Mouse (Mus musculus): ENCODE results near the gene Myo3b. TPM values are rescaled to one million over a fixed set of nuclear protein-coding genes. Genes with fewer than 3 reads are reported as not detected.

The Myo3b gene
- polyA plus RNA-seq (2021; fragmentation: Nextera tagmentation): 0.08 TPM in 2 replicates
- long read RNA-seq, experiment 1: 0 reads
- long read RNA-seq, experiment 2, partial matches to known transcripts: 0 of 1 reads
- long read RNA-seq, experiment 2, other reads (novel, unspliced or antisense): 1 of 1 reads

DNA sequence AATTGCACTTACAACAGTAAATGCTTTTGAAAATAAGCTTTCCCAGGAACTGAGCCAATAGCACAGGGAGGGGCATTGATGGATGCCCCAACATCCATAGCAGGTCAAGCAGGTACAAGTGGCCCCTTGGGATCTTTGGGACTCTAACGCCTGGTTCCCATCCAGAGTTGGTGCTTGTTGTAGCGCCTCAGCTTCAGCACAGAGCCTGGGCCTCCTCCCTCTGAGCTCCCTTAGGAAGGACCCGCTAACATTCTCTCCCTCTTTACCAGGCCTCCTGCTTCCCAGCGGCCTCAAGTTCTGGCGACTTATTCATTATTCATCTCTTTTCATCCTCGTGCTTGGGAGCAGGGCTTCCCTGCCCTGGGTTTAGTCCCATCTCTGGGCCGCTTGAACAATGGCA, at the start of gene Myo3b:
TSS of gene Myo3b (plus strand) at position 375 of the 400 bp plus-strand sequence.

Other genes with a start within 250 kb of the Myo3b start
- 1.8 TPM in 2 replicates for gene Ccdc173, start 249.6 kb upstream of the Myo3b start, polyA plus RNA-seq (2021; fragmentation: Nextera tagmentation)
- 25.4 and 25.5 TPM in 2 replicates for gene Phospho2, start 249.5 kb upstream of the Myo3b start, polyA plus RNA-seq (2021; fragmentation: Nextera tagmentation)
- gene Klhl23, start 217.2 kb upstream of the Myo3b start, polyA plus RNA-seq (2021; fragmentation: Nextera tagmentation): 15.2 and 19.4 TPM in 2 replicates
- 178 and 187 TPM in 2 replicates for gene Ssb, start 177.6 kb upstream of the Myo3b start, polyA plus RNA-seq (2021; fragmentation: Nextera tagmentation)
- 21.9 and 22.4 TPM in 2 replicates for gene Mettl5, start 153.5 kb upstream of the Myo3b start, polyA plus RNA-seq (2021; fragmentation: Nextera tagmentation)
- 5.6 and 6.2 TPM in 2 replicates for gene Ubr3, start 141.9 kb upstream of the Myo3b start, polyA plus RNA-seq (2021; fragmentation: Nextera tagmentation)

Data from layer of hippocampus, adult 6 months (tissue).